Mouse (Mus musculus): ENCODE data around the gene D130043K22Rik.

DNA sequence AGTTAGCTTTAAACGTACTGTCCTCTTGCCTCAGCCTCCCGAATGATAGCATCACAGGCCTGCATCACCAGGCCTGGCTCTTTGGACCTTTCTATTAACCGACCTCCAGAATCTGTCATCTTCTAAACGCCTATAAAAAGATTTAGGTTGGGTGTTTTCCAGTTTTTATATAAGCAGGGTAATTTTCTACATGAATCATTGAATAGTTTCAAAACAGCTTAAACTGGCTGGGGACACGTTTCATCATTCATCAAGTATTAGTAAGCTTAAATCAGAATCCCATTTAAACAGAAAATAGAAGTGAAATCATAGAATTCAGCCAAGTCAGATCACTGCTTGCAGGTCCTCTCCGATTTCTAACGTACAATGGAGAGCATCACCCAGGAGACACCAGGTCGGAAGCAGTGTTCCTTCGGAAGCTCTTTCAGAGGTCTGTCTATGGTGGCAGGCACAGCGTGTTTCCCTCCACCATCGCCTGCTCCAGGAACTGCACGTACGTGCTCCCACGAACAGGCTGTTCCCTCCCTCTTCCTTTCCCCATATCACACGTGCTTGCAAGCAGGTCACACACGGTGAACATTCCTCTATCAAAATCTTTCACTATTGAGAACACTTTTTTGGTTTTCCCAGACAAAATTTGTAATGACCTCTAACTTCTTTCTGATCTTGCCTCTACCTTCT lies 22.1 kb upstream of the D130043K22Rik start:
- no peak for TF ChIP-seq POLR2A (IDR thresholded peaks at IDR 0.05; ENCODE audit: borderline replicate concordance, extremely low read depth, low read depth, low read length)
- no peak for TF ChIP-seq CTCF (IDR thresholded peaks at IDR 0.05; ENCODE audit: insufficient read depth, low read length)
